Mouse (Mus musculus): Measurements from ENCODE around the gene Pax2.

- TF ChIP-seq POLR2A (IDR thresholded peaks at IDR 0.05; ENCODE audit: control insufficient read depth, low read depth, low read length) (no peak), CTCF (IDR thresholded peaks at IDR 0.05; ENCODE audit: control insufficient read depth, insufficient read depth, insufficient replicate concordance, low read depth, low read length) (no peak)
Observed at GRCm38 (mm10) chr19:44708885-44709284, 47.0 kb upstream of the Pax2 start.
